Mouse (Mus musculus) neutrophil, adult 5-6 weeks (primary cell): ENCODE measurements around the gene 1810037I17Rik. TPM values are rescaled to one million over a fixed set of nuclear protein-coding genes. Genes with fewer than 3 reads are reported as not detected.
"Not testable (repeated sequence)": the region's sequence is repeated elsewhere in the genome, so short reads cannot be mapped to it uniquely, and the experiment has no call there.

Experiments
- ATAC-seq: fragments of 151-379, 151-347 bp; 2 replicates; pipeline ENCODE4 v1.8.0; 2017; ENCODE audit warnings: mild to moderate bottlenecking, moderate TSS enrichment; ENCODE audit not compliant: insufficient number of reproducible peaks, poor library complexity, low FRiP score, severe bottlenecking; ENCODE audit errors: extremely low read depth
- total RNA-seq: library from RNA; stranded (forward); fragments of 200-1000 nt; gene quantifications from 2 replicates; pipeline ENCODE4 v1.2.3, GENCODE M21; 2017

1810037I17Rik gene
- total RNA-seq, 1 experiment from 2014 or later: 11.3 TPM

- ATAC-seq: no peak
Observed at GRCm38 (mm10) chr3:122921676-122922527, 2.1 kb upstream of the 1810037I17Rik start.

GRCm38 (mm10) chr3:122923147-122923546 is 856 bp upstream of the 1810037I17Rik start:
- no peak for ATAC-seq

GRCm38 (mm10) chr3:122929723-122930122 is 5.7 kb downstream of the 1810037I17Rik start:
- ATAC-seq: no peak

GRCm38 (mm10) chr3:122932466-122932865 is 8.5 kb downstream of the 1810037I17Rik start:
- no peak for ATAC-seq

- not testable (repeated sequence) for ATAC-seq
Observed at GRCm38 (mm10) chr3:122937176-122937575, 13.2 kb downstream of the 1810037I17Rik start.

- ATAC-seq: 0 out of 2 replicates have a peak, but pooled peaks have one; percentile 33
Observed at GRCm38 (mm10) chr3:122939215-122939614, 15.2 kb downstream of the 1810037I17Rik start.

- no peak for ATAC-seq
Observed at GRCm38 (mm10) chr3:122943387-122943890, 19.4 kb downstream of the 1810037I17Rik start.

GRCm38 (mm10) chr3:122950129-122950528 is 26.1 kb downstream of the 1810037I17Rik start:
- no peak for ATAC-seq

GRCm38 (mm10) chr3:122964301-122964700 is 40.3 kb downstream of the 1810037I17Rik start:
- no peak for ATAC-seq

- ATAC-seq: no peak
Observed at GRCm38 (mm10) chr3:122968391-122968790, 44.4 kb downstream of the 1810037I17Rik start.

GRCm38 (mm10) chr3:122972126-122972822 is 48.3 kb downstream of the 1810037I17Rik start:
- no peak for ATAC-seq

GRCm38 (mm10) chr3:122974833-122975232 is 50.8 kb downstream of the 1810037I17Rik start:
- ATAC-seq: no peak

- ATAC-seq: no peak
Observed at GRCm38 (mm10) chr3:122975363-122975762, 51.4 kb downstream of the 1810037I17Rik start.

Other genes with a start within 250 kb of the 1810037I17Rik start
- 4.7 and 9.5 TPM in 2 replicates for gene Pde5a, start 195.3 kb upstream of the 1810037I17Rik start, total RNA-seq
- not detected in 2 replicates for gene Fabp2, start 29.1 kb upstream of the 1810037I17Rik start, total RNA-seq
- not detected in 2 replicates for gene Gm10959, start 4.8 kb upstream of the 1810037I17Rik start, total RNA-seq
- gene Usp53, start 60.3 kb downstream of the 1810037I17Rik start, total RNA-seq: 34.1 and 47.1 TPM in 2 replicates
- gene Myoz2, start 110.8 kb downstream of the 1810037I17Rik start, total RNA-seq: not detected in 2 replicates